Mouse (Mus musculus): Measurements from ENCODE around the gene Gsap. TPM values are rescaled to one million over a fixed set of nuclear protein-coding genes. Genes with fewer than 3 reads are reported as not detected.
"Not testable (repeated sequence)": the region's sequence is repeated elsewhere in the genome, so short reads cannot be mapped to it uniquely, and the experiment has no call there.

The Gsap gene
- total RNA-seq, 1 experiment from 2014 or later: 5.8 TPM

DNA sequence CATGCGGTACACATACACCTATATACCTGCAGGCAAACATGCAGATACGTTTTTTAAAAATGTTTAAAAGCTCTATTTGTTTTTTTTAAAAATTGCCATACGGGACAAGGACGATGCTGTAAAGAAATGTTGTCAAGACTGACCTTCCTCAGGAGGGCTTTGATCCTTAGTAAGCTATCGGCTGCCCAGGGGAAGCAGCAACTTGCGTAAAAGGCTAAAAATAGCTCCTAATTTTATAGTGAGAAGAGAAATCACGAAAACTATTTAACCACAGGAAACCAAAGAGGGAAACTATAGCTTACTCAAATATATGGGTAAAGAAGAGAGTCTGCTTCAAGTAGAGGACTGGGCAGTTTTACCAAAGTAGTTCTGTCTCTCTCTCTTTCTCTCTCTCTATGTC is 74.7 kb downstream of the Gsap start:
- DNase-seq: no peak

GRCm38 (mm10) chr5:21261202-21261844 is 75.3 kb downstream of the Gsap start:
- DNase-seq: no peak

- DNase-seq: peak; percentile 50
These were observed 77.4 kb downstream of the Gsap start for GRCm38 (mm10) chr5:21263202-21264055.

DNA sequence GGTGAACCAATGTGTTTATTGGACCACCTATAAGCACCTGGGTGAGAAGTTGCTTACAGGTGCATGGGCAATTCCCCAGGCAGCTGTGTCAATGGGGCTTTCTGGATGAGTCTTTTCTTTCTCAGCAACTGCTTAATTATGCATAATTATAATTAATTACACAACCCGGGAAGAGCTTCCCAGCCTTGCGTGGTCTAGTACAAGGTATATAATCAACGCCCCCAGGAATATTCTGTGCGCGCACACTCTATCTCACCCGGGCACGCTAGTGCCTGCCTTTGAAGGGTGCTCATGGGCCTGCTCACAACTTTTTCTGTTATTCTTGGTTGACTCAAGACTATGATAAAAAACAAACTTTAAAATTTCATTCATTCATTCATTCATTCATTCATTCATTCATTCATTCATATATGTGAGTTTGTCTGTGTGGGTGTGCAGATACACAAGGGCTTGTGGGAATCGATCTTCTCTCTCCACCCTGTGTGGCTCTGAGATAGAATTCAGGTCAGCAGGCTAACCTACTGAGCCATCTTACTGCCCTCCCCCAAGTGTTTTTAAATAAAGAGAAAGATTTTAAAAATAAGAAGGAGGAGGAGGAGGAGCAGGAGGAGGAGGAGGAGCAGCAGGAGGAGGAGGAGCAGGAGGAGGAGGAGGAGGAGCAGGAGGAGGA is 78.4 kb downstream of the Gsap start:
- no peak for DNase-seq

DNA sequence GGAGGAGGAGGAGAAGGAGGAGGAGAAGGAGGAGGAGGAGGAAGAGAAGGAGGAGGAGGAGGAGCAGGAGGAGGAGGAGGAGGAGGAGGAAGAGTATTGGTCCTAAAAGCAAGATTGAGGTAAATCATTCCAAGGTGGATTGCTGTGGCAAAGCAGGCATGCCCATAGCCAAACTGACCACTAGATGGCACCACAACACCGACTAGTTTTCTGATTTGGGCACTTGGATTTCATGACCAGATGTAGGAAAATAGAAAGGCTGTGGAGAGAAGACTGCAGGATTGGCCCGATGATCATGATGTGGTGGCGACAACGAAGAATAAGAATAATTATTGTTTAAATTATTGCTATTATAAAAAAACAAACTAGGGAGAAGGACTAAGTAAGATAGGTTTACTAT is 79.0 kb downstream of the Gsap start:
- peak; percentile 91 for DNase-seq

DNA sequence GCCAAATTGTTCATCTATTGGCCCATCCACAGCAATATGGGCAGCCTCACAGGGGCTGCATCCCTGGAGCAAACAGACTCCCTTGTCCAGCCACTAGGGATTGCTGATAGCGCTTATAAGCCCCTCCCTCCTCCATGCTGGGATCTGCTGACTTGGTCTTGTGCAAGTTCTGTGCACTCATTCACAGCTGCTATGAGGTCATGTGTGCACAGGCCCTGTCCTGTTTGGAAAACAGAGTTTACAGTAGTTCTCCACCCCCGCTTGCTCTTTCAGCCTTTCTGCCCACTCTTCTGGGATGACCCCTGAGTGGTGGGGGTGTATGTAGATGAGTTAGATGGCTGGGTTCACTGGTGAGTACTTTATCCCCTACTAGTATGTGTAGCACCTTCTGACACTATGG is 81.0 kb downstream of the Gsap start:
- DNase-seq: no peak

- DNase-seq: no peak
These were observed 83.4 kb downstream of the Gsap start for GRCm38 (mm10) chr5:21269446-21269845.

- DNase-seq: no peak
These were observed 84.7 kb downstream of the Gsap start for GRCm38 (mm10) chr5:21270756-21271155.

- no peak for DNase-seq
These were observed 85.6 kb downstream of the Gsap start for GRCm38 (mm10) chr5:21271386-21272354.

DNA sequence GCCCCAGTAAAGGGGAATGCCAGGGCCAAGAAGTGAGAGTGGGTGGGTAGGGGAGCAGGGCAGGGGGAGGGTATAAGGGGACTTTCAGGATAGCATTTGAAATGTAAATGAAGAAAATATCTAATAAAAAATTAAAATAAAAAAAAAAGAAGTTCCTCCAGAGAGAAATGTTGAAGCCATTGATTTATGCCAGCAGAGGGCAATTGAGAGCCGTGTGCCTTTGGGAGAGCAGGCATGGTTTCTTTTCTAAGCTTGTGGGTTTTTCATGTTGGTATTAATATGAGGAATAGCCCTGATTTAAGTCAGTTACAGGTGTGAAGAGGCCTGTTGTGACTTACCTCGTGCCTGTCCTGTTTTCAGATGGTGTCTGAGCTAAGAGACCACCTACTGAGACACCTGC is 91.6 kb downstream of the Gsap start:
- not testable (repeated sequence) for DNase-seq

GRCm38 (mm10) chr5:21283356-21284062 is 97.5 kb downstream of the Gsap start:
- DNase-seq: peak; percentile 37

DNA sequence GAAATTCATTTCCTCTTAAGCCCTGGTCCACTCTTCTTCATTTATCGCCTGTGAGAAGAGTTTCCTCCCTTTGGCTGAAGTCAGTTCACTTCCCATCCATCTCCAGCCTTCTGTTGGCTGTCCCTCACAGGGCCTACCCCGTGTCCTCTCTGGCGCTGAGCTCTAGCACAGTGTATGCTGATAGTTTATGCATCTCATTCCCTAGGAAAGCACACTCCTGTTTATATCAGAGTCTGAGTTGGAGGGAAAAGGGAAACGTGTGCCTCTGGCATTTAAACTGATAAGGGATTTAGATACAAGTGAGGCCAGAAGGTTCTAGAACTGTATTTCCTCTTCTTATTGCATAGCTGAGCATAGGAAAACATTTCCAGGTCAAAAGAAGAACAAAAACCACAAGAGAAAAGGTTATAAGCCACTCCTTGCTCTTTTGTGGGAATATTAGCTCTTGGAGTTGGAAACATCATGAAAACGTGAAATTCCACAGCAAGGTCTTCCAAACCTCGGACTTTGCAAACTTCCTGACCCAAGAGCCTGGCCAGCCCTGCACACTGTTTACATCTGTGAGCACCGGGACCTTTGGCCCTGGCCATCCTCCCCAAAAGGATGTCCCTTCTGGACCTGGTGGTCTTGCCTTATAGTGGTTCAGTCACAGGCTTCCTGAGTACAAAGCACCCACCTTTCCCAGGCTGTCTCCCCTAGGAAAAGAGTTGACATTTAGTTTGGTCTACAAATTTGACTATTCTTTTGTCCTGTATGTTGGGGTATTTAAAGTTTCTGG is 102.8 kb downstream of the Gsap start:
- DNase-seq: no peak

DNA sequence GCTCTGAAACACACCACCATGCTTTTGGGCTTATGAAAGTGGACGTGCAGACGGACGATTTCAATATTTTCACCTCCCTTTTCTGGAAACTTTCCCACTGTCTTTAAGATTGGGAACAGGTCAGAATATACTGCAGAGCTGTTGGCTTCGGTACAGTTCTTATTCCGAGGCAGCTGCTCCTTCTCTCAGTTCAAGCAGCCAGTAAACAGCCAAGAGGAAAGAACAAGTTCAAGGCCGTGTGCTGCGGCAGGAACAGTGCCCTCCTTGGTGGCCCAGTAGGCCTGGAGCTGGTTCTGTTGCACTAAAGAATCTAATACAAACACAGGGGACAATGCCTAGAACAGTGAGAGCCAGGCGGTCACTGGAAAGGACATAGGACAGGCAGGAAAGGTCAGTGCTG is 104.5 kb downstream of the Gsap start:
- no peak for DNase-seq

DNA sequence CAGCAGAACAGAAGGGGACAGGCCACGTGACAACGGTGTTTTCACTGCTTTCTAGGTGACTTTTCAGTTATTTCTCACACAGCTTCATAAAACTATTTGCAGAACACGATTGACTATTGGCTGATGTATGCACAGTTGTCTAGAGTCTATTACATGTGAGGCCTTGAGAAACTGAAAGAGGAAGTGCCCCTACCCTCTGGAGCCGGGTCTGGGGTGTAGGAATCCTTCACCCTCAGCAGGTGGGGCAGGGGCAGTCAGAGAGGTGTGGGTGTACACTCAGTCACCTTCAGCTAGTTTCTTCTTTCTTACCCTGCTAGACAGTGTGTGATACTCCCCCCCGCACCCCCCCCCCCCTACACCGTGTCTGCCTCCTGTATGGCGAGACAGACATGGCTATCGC is 109.6 kb downstream of the Gsap start:
- no peak for DNase-seq

GRCm38 (mm10) chr5:21299076-21299755 is 113.2 kb downstream of the Gsap start:
- no peak for DNase-seq

DNA sequence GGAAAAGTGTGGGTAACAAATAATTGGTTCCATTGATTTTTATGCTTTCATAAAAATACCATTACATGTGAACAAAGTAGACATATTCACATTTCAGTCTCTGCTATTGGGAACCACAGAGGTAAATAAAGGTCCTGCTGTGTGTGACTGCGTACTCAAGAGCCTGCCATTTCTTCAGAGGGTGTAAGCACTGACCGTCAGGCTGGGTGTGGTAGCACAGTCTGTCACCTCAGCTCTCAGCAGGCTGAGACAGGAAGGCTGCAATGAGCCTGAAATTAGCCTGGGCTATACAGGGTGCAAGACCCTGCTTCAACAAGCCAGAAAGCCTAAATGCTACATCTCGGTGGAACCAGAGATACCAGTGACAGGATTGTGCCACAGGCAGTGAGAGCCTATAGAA is 114.0 kb downstream of the Gsap start:
- DNase-seq: no peak

DNA sequence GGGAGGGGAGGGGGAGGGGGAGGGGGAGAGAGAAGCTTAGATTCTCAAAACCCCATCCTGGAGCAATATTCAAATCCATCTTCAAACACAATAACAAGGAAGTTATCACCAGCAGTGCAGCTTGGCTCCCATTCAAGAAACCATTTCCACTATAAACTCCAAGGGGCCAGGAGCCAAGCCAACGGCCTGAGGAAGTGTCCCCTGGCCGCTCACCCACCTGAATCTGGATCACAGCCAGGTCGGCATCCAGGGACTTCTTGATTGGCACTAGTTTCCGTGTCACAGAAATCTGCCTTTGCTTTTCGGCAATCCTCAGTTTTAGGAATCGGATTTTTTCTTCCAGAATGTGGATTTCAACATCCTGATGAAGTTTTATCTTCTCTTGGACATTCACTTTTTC is 115.0 kb downstream of the Gsap start:
- DNase-seq: peak; percentile 35

- DNase-seq: no peak
These were observed 121.1 kb downstream of the Gsap start for GRCm38 (mm10) chr5:21307165-21307564.

GRCm38 (mm10) chr5:21314696-21315095 is 128.6 kb downstream of the Gsap start:
- DNase-seq: no peak

DNA sequence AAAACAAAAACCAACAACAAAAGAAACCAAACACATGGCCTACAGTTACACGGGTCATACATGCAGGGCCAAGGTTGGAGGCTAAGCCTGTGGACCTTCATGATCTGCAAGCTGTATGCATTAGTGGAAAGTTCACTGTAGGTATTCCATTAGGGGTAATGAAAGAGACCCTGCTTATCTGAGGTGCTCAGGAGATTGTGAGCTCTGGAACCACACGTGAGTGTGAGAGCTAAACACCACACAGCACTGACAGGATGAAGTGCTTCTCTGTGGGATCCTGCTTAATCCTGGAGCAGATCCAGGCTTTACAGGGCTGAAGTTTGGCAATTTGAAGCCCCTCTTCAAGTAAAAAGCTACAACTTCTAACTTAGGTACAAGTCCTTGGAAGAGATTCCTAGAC is 134.1 kb downstream of the Gsap start:
- DNase-seq: no peak
